ENCODE assay signal across 8 mouse cellular contexts in genomic region chr9:20642101-20642895, GRCm38 (mm10). TPM values are rescaled to one million over a fixed set of nuclear protein-coding genes. Genes with fewer than 3 reads are reported as not detected.
A peak's percentile ranks its signal among the peaks of the same experiment; 100 is the strongest.
DNase-seq lines count a peak whose midpoint lies in the region; ATAC-seq lines count a peak whose summit lies in the region.

Ubl5 (plus strand) TSS chr9:20642878.

- peak within 1 kb of the TSS; percentile 86 for H3K27ac ChIP-seq in limb, embryonic 13.5 days
- H3K27ac ChIP-seq in midbrain, embryonic 14.5 days (replicated peaks; ENCODE audit: low read depth, low read length), result peak within 1 kb of the TSS; percentile 90
- H3K27ac ChIP-seq in stomach, embryonic 16.5 days (ENCODE audit: low read length), result peak within 1 kb of the TSS; percentile 98

- peak; percentile 77 for DNase-seq in right cerebral cortex, postnatal 14 days
- DNase-seq in right cerebral cortex, adult 18-20 months, result no peak
- DNase-seq in gastrocnemius, postnatal 36 days, result peak; percentile 58 to 74
- peak; percentile 94 for DNase-seq in midbrain, embryonic 14.5 days

- H3K4me1 ChIP-seq in limb, embryonic 13.5 days, result peaks cover 30% of the 10 kb centered on the region
- peaks cover 29% of the 10 kb centered on the region for H3K4me1 ChIP-seq in midbrain, embryonic 14.5 days (ENCODE audit: control insufficient read depth, insufficient read depth, low read length)
- H3K4me1 ChIP-seq in stomach, embryonic 16.5 days (ENCODE audit: control insufficient read depth, insufficient read depth, low read length), result peaks cover 16% of the 10 kb centered on the region

- peaks cover 35% of the 10 kb centered on the region for H3K36me3 ChIP-seq in limb, embryonic 13.5 days
- H3K36me3 ChIP-seq in midbrain, embryonic 14.5 days (ENCODE audit: control insufficient read depth, insufficient read depth, low read length), result peaks cover 35% of the 10 kb centered on the region
- peaks cover 3% of the 10 kb centered on the region; the same call in 1 of the 2 replicates for H3K36me3 ChIP-seq in stomach, embryonic 16.5 days (ENCODE audit: control insufficient read depth, insufficient read depth, low read length)

- intact Hi-C loops in gastrocnemius, postnatal 36 days (cut with DNase I), result no loop called here

- H3K9me3 ChIP-seq in limb, embryonic 13.5 days, result no peaks in the 10 kb centered on the region
- H3K9me3 ChIP-seq in midbrain, embryonic 14.5 days (ENCODE audit: control insufficient read depth, low read length), result no peaks in the 10 kb centered on the region
- H3K9me3 ChIP-seq in stomach, embryonic 16.5 days (replicated peaks; ENCODE audit: control insufficient read depth, low read length), result no peaks in the 10 kb centered on the region

- peak within 1 kb of the TSS; percentile 98 for H3K4me2 ChIP-seq in limb, embryonic 13.5 days (replicated peaks)
- peak within 1 kb of the TSS; percentile 89 for H3K4me2 ChIP-seq in midbrain, embryonic 14.5 days (ENCODE audit: low read length)
- H3K4me2 ChIP-seq in stomach, embryonic 16.5 days (ENCODE audit: low read depth, low read length), result peak within 1 kb of the TSS; percentile 88

- WGBS in limb, embryonic 13.5 days, result under 1% methylated on average over 51 of the region's 51 CpGs
- under 1% methylated on average over 48 of the region's 51 CpGs for WGBS in midbrain, embryonic 14.5 days
- under 1% methylated on average over 51 of the region's 51 CpGs for WGBS in stomach, embryonic 16.5 days

- H3K27me3 ChIP-seq in limb, embryonic 13.5 days, result no peaks in the 10 kb centered on the region
- no peaks in the 10 kb centered on the region for H3K27me3 ChIP-seq in midbrain, embryonic 14.5 days (ENCODE audit: control insufficient read depth, insufficient read depth, low read length)
- no peaks in the 10 kb centered on the region for H3K27me3 ChIP-seq in stomach, embryonic 16.5 days (ENCODE audit: control insufficient read depth, insufficient read depth, low read length)

- peak within 1 kb of the TSS; percentile 88 for H3K4me3 ChIP-seq in limb, embryonic 13.5 days
- peak within 1 kb of the TSS; percentile 68 for H3K4me3 ChIP-seq in midbrain, embryonic 14.5 days (replicated peaks; ENCODE audit: low read depth, low read length)
- peak within 1 kb of the TSS; percentile 93 for H3K4me3 ChIP-seq in stomach, embryonic 16.5 days (replicated peaks; ENCODE audit: low read length)

- H3K9ac ChIP-seq in limb, embryonic 13.5 days, result peak within 1 kb of the TSS; percentile 92
- peak within 1 kb of the TSS; percentile 84 for H3K9ac ChIP-seq in midbrain, embryonic 14.5 days (replicated peaks; ENCODE audit: low read length)
- peak within 1 kb of the TSS; percentile 90 for H3K9ac ChIP-seq in stomach, embryonic 16.5 days (ENCODE audit: low read length)

- peak; percentile 57 for ATAC-seq in common myeloid progenitor, adult 5-6 weeks (replicated peaks; ENCODE audit: low read depth, poor library complexity, severe bottlenecking)
- ATAC-seq in inflammation-experienced regulatory T-cells, adult 6 months, result no peak
- peak; percentile 95 for ATAC-seq in limb, embryonic 13.5 days (ENCODE audit: low FRiP score, low read depth)
- peak; percentile 87 for ATAC-seq in midbrain, embryonic 14.5 days (ENCODE audit: low FRiP score, low TSS enrichment)
- peak; percentile 94 for ATAC-seq in stomach, embryonic 16.5 days (ENCODE audit: insufficient read depth, low FRiP score)

RNA-seq across cellular contexts. Expression of gene Ubl5, which starts in this region (rescaled TPM):
- total RNA-seq in common myeloid progenitor, adult 5-6 weeks (2017), result 87.1 and 102 TPM in 2 replicates
- total RNA-seq in gastrocnemius, postnatal 36 days (2021), result 100 to 1,000 TPM; 163 to 198 TPM
- 100 to 1,000 TPM; 323 to 416 (median 337) TPM for polyA plus RNA-seq in inflammation-experienced regulatory T-cells, adult 6 months (2017; shearing (Covaris generic))
- polyA plus RNA-seq in limb, embryonic 13.5 days (2015; fragmentation: Nextera tagmentation; extraction: Ambion mirVana), result 375 and 411 TPM in 2 replicates
- polyA plus RNA-seq in midbrain, embryonic 14.5 days (2014; fragmentation: Nextera tagmentation; extraction: Ambion mirVana), result 444 and 552 TPM in 2 replicates
- 345 and 393 TPM in 2 replicates for polyA plus RNA-seq in stomach, embryonic 16.5 days (2015; fragmentation: Nextera tagmentation; extraction: Ambion mirVana)
